Mouse (Mus musculus): ENCODE results near the gene Copb1.

Gene Copb1

DNA sequence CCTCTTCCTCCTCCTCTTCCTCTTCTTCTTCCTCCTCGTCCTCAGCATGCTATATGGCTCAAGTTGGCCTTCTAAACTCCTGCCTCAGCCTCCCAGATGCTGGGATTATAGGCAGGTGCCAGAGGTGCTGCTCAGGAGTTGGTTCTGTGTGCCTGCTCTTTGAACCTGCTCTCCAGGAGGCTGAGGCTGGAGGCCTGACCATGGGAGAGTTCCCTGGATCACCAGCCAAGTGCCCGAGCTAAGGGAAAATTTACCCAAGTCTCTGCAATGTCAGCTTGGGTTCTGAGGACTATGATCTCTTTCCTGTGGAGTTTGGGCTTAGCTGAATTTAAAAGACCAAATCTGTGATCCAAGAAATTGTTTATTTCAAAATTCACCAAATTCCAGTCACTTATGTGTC lies 85.1 kb downstream of the Copb1 start:
- no peak for DNase-seq (ENCODE audit: low read depth, low spot score)

Data from CD4-positive, CD25-positive, alpha-beta regulatory T cell, adult 2 months (primary cell).